Mouse (Mus musculus): ENCODE results near the gene Coro1a. TPM values are rescaled to one million over a fixed set of nuclear protein-coding genes. Genes with fewer than 3 reads are reported as not detected.
"Not testable (repeated sequence)": the region's sequence is repeated elsewhere in the genome, so short reads cannot be mapped to it uniquely, and the experiment has no call there.

The Coro1a gene
- polyA plus RNA-seq, 1 experiment, result 1,755 TPM

DNA sequence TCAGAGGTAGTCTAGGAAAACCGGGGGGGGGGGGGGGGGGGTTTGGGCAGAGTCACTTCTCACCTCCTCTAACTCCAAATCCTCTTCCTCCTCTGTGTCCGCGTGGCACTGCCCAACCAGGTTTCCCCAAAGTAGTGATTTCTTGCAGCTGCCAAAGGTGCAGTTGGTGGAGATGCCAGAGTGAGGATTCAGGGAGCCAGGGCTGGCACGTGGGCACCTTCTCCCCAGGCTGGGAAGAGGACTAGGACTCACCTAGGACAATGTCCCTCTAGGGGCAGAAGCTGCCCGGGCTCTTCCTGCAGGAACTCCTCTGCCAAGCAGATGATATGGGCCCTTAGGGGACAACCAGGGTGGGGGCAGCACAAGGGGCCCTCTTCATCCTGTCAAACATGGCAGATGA is 15.9 kb downstream of the Coro1a start:
- Histone ChIP-seq H3K36me3 (ENCODE audit: control insufficient read depth, insufficient read depth, low read length) (0 out of 2 replicates have a peak, but pooled peaks cover 5% of the 10 kb centered on the region), H3K27ac (ENCODE audit: insufficient read depth, low read length) (no peak overlapping the region), H3K4me1 (ENCODE audit: control insufficient read depth, insufficient read depth, insufficient read length) (peaks cover 3% of the 10 kb centered on the region; the same call in 1 of the 2 replicates), H3K27me3 (ENCODE audit: control insufficient read depth, insufficient read depth, low read length) (no peaks in the 10 kb centered on the region), H3K4me3 (ENCODE audit: extremely low read depth, insufficient read depth, insufficient read length) (no peak overlapping the region)
- TF ChIP-seq CTCF (IDR thresholded peaks at IDR 0.05; ENCODE audit: extremely low read depth, insufficient read depth, insufficient read length, insufficient replicate concordance), result no peak
- TF ChIP-seq POLR2A (IDR thresholded peaks at IDR 0.05; ENCODE audit: low read depth, low read length), result no peak
- DNase-seq (ENCODE audit: low read depth in 1 of 2, low spot score in 2 of 2), result no peak
- 79% methylated on average over 5 of the region's 5 CpGs for WGBS

- TF ChIP-seq POLR2A (IDR thresholded peaks at IDR 0.05; ENCODE audit: low read depth, low read length) (no peak), CTCF (IDR thresholded peaks at IDR 0.05; ENCODE audit: extremely low read depth, insufficient read depth, insufficient read length, insufficient replicate concordance) (no peak)
- Histone ChIP-seq H3K36me3 (ENCODE audit: control insufficient read depth, insufficient read depth, low read length) (0 out of 2 replicates have a peak, but pooled peaks cover 5% of the 10 kb centered on the region), H3K27ac (ENCODE audit: insufficient read depth, low read length) (no peak overlapping the region), H3K4me3 (ENCODE audit: extremely low read depth, insufficient read depth, insufficient read length) (no peak overlapping the region), H3K4me1 (ENCODE audit: control insufficient read depth, insufficient read depth, insufficient read length) (no peaks in the 10 kb centered on the region), H3K27me3 (ENCODE audit: control insufficient read depth, insufficient read depth, low read length) (no peaks in the 10 kb centered on the region)
- 92% methylated on average over 3 of the region's 3 CpGs for WGBS
- no peak for DNase-seq (ENCODE audit: low read depth in 1 of 2, low spot score in 2 of 2)
These were observed 16.9 kb downstream of the Coro1a start for GRCm38 (mm10) chr7:126690737-126691136.

- TF ChIP-seq POLR2A (IDR thresholded peaks at IDR 0.05; ENCODE audit: low read depth, low read length) (no peak), CTCF (IDR thresholded peaks at IDR 0.05; ENCODE audit: extremely low read depth, insufficient read depth, insufficient read length, insufficient replicate concordance) (no peak)
- no peak for DNase-seq (ENCODE audit: low read depth in 1 of 2, low spot score in 2 of 2)
- 85% methylated on average over 3 of the region's 3 CpGs for WGBS
These were observed 18.6 kb downstream of the Coro1a start for GRCm38 (mm10) chr7:126689021-126689420.

GRCm38 (mm10) chr7:126688156-126688555 is 19.4 kb downstream of the Coro1a start:
- DNase-seq (ENCODE audit: low read depth in 1 of 2, low spot score in 2 of 2); H3K27me3 ChIP-seq (ENCODE audit: control insufficient read depth, insufficient read depth, low read length); H3K4me3 ChIP-seq (ENCODE audit: extremely low read depth, insufficient read depth, insufficient read length); H3K36me3 ChIP-seq (ENCODE audit: control insufficient read depth, insufficient read depth, low read length); H3K4me1 ChIP-seq (ENCODE audit: control insufficient read depth, insufficient read depth, insufficient read length); H3K27ac ChIP-seq (ENCODE audit: insufficient read depth, low read length): not testable (repeated sequence)
- WGBS, result 73% methylated on average over 4 of the region's 4 CpGs

More at GRCm38 (mm10) chr7:126689021-126689420, 18.6 kb downstream of the Coro1a start:
- no peak overlapping the region for H3K4me3 ChIP-seq (ENCODE audit: extremely low read depth, insufficient read depth, insufficient read length)
- no peaks in the 10 kb centered on the region for H3K4me1 ChIP-seq (ENCODE audit: control insufficient read depth, insufficient read depth, insufficient read length)
- 0 out of 2 replicates have a peak, but pooled peaks cover 5% of the 10 kb centered on the region for H3K36me3 ChIP-seq (ENCODE audit: control insufficient read depth, insufficient read depth, low read length)
- no peaks in the 10 kb centered on the region for H3K27me3 ChIP-seq (ENCODE audit: control insufficient read depth, insufficient read depth, low read length)
- H3K27ac ChIP-seq (ENCODE audit: insufficient read depth, low read length), result no peak overlapping the region

DNA sequence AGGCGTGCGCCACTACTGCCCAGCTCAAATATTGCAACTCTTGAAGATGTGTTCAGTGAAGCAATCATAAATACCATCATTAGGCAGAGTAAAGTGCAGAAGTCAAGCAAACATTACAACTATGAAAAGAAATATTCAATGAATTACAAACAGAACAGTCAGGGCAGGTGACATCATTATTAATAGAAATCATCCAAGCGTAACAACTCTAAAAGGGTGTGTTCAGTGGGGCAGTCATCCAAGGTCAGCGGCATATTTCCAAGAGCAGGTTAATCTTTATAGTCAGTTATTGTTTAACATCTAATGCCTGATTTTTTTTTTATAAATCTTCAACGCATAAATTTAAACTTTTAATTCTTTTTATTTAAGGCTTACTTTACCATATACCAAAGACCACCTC is 26.4 kb downstream of the Coro1a start:
- no peak overlapping the region for H3K27ac ChIP-seq (ENCODE audit: insufficient read depth, low read length)
- no peak overlapping the region for H3K4me3 ChIP-seq (ENCODE audit: extremely low read depth, insufficient read depth, insufficient read length)
- no peaks in the 10 kb centered on the region for H3K4me1 ChIP-seq (ENCODE audit: control insufficient read depth, insufficient read depth, insufficient read length)
- 93% methylated on average over 5 of the region's 5 CpGs for WGBS
- H3K27me3 ChIP-seq (ENCODE audit: control insufficient read depth, insufficient read depth, low read length), result no peaks in the 10 kb centered on the region
- TF ChIP-seq POLR2A (IDR thresholded peaks at IDR 0.05; ENCODE audit: low read depth, low read length) (no peak), CTCF (IDR thresholded peaks at IDR 0.05; ENCODE audit: extremely low read depth, insufficient read depth, insufficient read length, insufficient replicate concordance) (no peak)
- H3K36me3 ChIP-seq (ENCODE audit: control insufficient read depth, insufficient read depth, low read length), result no peaks in the 10 kb centered on the region
- DNase-seq (ENCODE audit: low read depth in 1 of 2, low spot score in 2 of 2), result no peak

DNA sequence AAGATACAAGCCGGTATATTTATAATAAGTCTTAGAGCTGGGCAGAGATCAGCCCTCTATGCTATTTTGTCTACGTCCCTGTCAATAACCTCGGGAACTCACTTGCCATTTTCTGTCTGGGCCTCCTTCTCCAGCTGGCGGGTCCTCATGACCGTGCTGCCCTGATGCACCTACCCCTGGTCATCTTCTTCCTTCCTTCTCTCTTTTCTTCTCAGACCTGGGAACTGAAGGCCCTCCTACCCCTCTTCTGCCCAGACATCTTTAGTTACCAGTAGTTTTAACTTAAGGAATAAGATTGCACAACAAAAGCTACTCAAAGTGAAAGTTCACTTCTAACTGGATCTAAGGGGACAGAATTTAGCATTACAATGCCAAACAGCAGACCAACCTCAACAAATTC is 27.9 kb downstream of the Coro1a start:
- Histone ChIP-seq H3K4me1 (ENCODE audit: control insufficient read depth, insufficient read depth, insufficient read length) (no peaks in the 10 kb centered on the region), H3K27me3 (ENCODE audit: control insufficient read depth, insufficient read depth, low read length) (no peaks in the 10 kb centered on the region), H3K27ac (ENCODE audit: insufficient read depth, low read length) (no peak overlapping the region), H3K36me3 (ENCODE audit: control insufficient read depth, insufficient read depth, low read length) (peaks cover 4% of the 10 kb centered on the region; the same call in 1 of the 2 replicates), H3K4me3 (ENCODE audit: extremely low read depth, insufficient read depth, insufficient read length) (no peak overlapping the region)
- TF ChIP-seq CTCF (IDR thresholded peaks at IDR 0.05; ENCODE audit: extremely low read depth, insufficient read depth, insufficient read length, insufficient replicate concordance), result no peak
- TF ChIP-seq POLR2A (IDR thresholded peaks at IDR 0.05; ENCODE audit: low read depth, low read length), result no peak
- 87% methylated on average over 5 of the region's 5 CpGs for WGBS
- DNase-seq (ENCODE audit: low read depth in 1 of 2, low spot score in 2 of 2), result no peak

GRCm38 (mm10) chr7:126678545-126679341 is 28.8 kb downstream of the Coro1a start:
- Histone ChIP-seq H3K27ac (ENCODE audit: insufficient read depth, low read length) (no peak overlapping the region), H3K4me3 (ENCODE audit: extremely low read depth, insufficient read depth, insufficient read length) (no peak overlapping the region), H3K27me3 (ENCODE audit: control insufficient read depth, insufficient read depth, low read length) (no peaks in the 10 kb centered on the region), H3K4me1 (ENCODE audit: control insufficient read depth, insufficient read depth, insufficient read length) (no peaks in the 10 kb centered on the region), H3K36me3 (ENCODE audit: control insufficient read depth, insufficient read depth, low read length) (peaks cover 4% of the 10 kb centered on the region)
- 89% methylated on average over 8 of the region's 8 CpGs for WGBS
- DNase-seq (ENCODE audit: low read depth in 1 of 2, low spot score in 2 of 2), result no peak
- TF ChIP-seq CTCF (IDR thresholded peaks at IDR 0.05; ENCODE audit: extremely low read depth, insufficient read depth, insufficient read length, insufficient replicate concordance) (no peak), POLR2A (IDR thresholded peaks at IDR 0.05; ENCODE audit: low read depth, low read length) (no peak)

Data from spleen, adult 2 months (tissue).